Mouse (Mus musculus): Measurements from ENCODE around the gene Auh.

GRCm38 (mm10) chr13:52953779-52954553 lies 24.5 kb upstream of the Auh start:
- TF ChIP-seq POLR2A (IDR thresholded peaks at IDR 0.05; ENCODE audit: borderline replicate concordance, insufficient read depth, low read length) (no peak), CTCF (IDR thresholded peaks at IDR 0.05; ENCODE audit: borderline replicate concordance, insufficient read depth, low read depth, low read length) (no peak)

All from cerebellum, adult 2 months (tissue).